Mouse (Mus musculus) 416B (cell line): ENCODE results near the gene Mtg1.

ENCODE experiments used
- DNase-seq: peaks from one replicate; pipeline ENCODE4 v3.0.0; 2011; ENCODE audit warnings: low read depth

The Mtg1 gene

DNA sequence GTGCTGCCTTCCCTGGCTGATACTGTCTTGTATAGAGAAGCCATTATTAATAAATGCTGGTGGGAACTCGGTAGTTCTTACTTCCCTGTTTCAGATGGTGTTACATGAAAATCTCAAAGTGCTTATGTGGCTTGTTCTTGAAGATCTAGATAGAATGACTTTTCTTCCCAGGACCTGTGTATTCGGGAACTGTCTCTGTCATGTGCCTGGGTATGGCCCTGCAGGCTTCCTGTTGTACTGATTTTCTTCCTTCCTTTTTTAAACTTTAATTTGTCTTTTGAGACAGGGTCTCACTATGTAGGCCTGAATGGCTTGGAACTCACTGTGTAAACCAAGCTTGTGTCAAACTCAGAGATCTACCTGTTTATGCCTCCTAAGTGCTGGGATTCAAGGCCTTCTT lies 9.5 kb upstream of the Mtg1 start:
- no peak for DNase-seq

DNA sequence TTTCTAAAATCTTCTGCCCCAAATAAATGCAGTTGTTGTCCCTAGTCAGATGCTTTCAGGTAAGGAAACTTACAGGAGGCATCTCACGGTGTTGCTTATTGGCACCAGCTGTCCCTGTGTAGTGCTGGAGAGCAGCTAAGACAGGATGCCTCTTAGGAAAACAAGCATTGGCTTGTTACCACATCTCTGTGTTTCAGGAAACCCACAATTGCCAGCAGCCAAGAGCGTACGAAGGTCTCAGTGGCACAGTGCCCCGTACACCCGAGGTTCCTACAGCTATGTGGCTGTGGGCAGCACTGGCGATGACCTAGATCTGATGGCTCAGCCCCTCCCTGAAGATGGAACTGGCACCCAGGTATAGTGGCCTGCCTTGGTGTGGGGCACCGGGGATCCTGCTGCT lies 5.2 kb upstream of the Mtg1 start:
- peak; percentile 85 for DNase-seq

DNA sequence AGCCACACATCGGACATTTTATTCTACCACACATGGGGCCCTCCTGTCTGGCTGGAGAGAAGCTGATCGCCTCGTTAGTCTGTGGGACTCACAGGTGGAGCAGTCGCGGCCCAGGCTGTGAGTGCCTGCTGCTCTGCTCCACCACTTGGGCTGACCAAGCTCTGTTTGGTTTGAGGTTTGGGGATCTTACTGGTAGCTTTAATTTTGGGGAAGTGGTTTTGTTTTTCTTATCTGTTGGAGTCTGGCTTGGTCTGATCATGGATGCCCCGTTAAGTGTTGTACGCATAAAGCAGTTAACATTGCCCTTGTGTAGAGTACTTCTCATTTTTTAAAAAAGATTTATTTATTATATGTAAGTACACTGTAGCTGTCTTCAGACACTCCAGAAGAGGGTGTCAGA lies 3.3 kb upstream of the Mtg1 start:
- DNase-seq = peak; percentile 79

GRCm38 (mm10) chr7:140135106-140135770 lies 2.1 kb upstream of the Mtg1 start:
- DNase-seq = peak; percentile 35

GRCm38 (mm10) chr7:140138021-140138310 lies 602 bp downstream of the Mtg1 start:
- no peak for DNase-seq

- DNase-seq = peak; percentile 84
Measured at GRCm38 (mm10) chr7:140141350-140141749, 4.0 kb downstream of the Mtg1 start.

- DNase-seq = no peak
Measured at GRCm38 (mm10) chr7:140144550-140144949, 7.2 kb downstream of the Mtg1 start.

DNA sequence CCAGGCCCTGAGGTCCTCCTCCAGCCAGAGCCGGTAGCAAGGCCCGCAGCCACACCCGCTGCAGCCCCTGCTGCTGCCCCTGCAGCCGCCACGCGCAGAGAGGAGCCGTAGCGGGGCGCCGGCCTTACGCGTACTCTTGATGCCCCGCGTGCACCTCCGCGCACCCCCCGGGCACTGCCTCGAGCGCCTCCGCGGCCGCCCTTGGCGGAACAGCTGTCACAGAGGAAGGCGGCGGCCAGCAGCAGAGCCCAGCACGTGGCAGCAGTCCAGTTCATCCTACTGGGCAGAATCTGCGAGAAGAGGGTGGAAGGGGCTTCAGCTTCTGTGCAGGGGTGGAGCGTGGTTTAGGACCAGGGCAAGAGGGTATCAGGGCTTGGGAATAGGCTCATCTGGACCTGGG lies 16.0 kb downstream of the Mtg1 start:
- no peak for DNase-seq

GRCm38 (mm10) chr7:140153829-140154217 lies 16.5 kb downstream of the Mtg1 start:
- DNase-seq = no peak

DNA sequence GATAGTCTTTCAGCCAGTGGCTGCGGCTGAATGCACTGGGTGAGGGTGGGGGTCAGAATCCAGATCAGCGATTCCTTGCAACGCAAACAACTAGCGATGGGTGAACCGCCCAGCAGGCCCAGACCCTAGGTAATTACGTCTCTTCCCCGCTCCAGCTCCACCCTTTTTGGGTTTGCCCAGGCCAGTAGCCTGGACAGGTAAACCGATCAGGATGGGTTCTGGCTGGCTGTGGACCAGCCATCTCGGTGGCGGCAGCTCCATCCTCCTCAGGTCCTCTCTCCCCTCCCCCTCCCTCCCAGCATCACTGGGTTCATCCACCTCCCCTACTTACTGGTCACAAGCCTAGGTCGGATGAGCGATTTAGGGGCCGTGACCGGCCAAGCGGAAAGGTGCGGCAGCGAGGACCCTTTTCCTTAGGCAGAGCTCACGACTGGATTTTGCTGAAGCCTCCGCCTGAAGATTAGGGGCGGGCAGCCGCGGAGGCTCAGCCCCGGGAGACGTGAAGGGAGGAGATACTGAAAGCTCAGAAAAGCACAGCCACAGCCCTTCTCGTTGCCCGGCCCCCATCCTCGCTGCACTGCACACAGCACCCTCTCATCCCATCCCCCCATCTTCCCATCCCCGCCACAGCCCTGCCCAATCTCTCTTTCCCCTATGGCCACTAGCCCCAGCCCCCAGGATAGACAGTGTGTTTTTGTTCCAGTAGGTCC lies 17.0 kb downstream of the Mtg1 start, which contains the start of gene Sprn:
Gene Sprn (minus strand): TSS at position 660 of the 710 bp plus-strand sequence.
- no peak for DNase-seq

- no peak for DNase-seq
Measured at GRCm38 (mm10) chr7:140160363-140160762, 23.0 kb downstream of the Mtg1 start.

GRCm38 (mm10) chr7:140164664-140165063 lies 27.3 kb downstream of the Mtg1 start, which contains the start of gene Olfr522:
Gene Olfr522 (minus strand): TSS chr7:140164764.
- no peak for DNase-seq

GRCm38 (mm10) chr7:140167950-140168349 lies 30.6 kb downstream of the Mtg1 start:
- DNase-seq = no peak

GRCm38 (mm10) chr7:140169386-140169785 lies 32.0 kb downstream of the Mtg1 start:
- no peak for DNase-seq

DNA sequence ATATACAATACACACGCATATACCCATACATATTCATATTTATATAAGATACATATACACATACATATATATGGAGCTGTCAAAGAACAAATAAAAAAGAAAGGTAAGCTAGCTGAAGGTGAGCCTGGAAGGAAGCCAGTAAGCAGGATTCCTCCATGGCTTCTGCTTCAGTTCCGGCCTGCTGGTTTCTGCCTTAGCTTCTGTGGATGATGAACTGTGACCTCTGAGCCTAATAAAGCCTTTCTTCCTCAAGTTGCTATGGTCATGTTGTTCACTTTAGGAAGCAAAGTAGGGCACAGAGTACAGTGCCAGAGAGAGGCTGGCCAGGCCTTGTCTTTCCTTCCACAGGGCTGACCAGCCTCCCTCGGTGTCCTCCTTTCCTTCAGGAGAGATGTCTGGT lies 33.5 kb downstream of the Mtg1 start:
- no peak for DNase-seq

- no peak for DNase-seq
Measured at GRCm38 (mm10) chr7:140172936-140173335, 35.6 kb downstream of the Mtg1 start, which contains the start of gene Olfr523. Gene Olfr523 (plus strand): TSS chr7:140173217.

- DNase-seq = no peak
Measured at GRCm38 (mm10) chr7:140179176-140179575, 41.8 kb downstream of the Mtg1 start.

DNA sequence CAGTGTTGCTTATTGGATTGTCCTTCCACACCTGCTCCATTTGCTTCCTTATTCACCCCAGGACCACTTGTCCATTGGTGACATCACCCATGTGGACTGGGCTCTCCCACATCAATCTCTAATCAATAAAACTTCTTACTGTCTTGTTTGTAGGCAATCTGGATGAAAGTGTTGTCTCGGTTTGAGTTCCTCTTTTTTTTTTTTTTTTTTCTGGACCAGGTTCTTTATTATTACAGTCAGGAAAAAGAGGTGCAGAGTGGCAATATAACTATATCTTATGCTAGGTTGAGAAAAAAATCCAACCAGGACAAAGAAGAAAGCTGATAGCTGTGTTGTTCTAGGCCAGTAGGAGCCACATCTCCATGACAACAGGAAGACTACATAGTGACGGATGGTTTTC lies 43.3 kb downstream of the Mtg1 start:
- DNase-seq = no peak

DNA sequence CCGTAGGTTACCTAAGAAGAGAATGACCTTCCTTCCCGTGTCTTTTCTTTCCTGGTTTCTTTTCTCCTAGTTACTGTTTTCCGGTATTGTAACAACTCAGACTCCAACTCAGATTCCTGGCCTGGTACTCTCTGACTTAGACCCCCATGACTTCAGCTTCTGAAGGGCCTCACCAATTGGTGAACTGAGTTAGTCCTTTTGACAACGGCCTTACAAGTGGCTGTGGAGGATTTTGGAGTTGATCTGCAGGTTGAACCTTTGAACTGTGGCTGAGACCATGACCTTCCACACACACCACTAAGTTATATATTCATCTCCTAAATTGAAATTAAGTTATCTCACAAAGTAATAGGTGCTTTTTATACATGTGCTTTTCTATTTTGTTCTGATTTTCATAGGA lies 46.8 kb downstream of the Mtg1 start:
- DNase-seq = no peak

DNA sequence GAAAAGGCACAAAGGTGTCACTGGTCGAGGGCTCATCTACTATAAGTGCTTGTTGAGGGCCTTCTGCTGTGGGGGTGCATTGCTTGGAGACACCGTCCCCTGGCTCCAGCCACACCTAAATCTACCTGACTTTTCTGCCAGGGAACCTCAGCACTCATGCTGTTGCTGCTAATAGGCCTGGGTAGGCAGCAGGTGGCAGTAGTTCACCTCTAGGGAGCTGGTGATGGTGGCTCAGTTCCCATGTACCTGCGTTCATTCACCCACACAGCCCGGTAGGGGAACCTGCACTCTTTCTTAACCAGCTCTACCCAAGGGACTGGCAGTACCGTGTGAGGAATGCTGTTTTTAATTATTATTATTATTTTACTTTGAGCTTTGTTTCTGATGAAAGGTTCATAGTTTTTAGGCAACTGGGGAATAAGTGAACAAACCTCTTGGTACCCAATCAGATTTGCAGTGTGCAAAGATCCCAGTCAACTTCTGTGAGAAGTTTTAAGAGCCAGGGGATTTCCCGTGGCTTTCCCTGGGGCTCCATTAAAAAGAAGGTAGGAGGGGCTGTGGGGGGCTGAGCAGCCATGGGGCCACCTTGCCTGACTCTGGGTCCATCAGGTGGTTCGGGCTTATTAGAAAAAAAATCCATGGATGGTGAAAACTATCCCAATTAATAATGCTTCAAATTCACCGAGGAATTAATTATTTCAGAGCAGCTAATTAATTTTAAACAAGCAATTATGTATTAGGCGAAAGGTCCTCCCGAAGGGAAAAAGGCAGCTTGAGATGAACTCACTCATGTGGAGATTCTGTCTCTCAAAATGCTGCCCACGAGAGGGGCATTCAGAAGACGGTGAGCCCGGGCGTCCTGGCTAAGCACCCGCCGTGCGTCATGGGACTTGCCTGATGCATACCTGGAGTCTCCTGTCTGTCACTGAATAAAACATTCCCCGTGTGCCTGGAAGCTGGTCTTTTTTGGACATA lies 49.6 kb downstream of the Mtg1 start:
- DNase-seq = peak; percentile 33

GRCm38 (mm10) chr7:140187721-140188390 lies 50.5 kb downstream of the Mtg1 start:
- no peak for DNase-seq
